Mouse (Mus musculus) midbrain, embryonic 12.5 days (tissue): Measurements from ENCODE around the gene Ano5. TPM values are rescaled to one million over a fixed set of nuclear protein-coding genes. Genes with fewer than 3 reads are reported as not detected.
A peak's percentile ranks its signal among the peaks of the same experiment; 100 is the strongest.

Source experiments
- ATAC-seq: fragments of 200-750 bp; cut with Nextera tagmentation; 2 replicates; pipeline ENCODE4 v1.8.0; 2017; ENCODE audit warnings: low read depth, moderate TSS enrichment, moderate library complexity; ENCODE audit not compliant: low FRiP score
- H3K27ac ChIP-seq: fragments of 300-500 bp; sonication (generic); replicated peaks from 2 replicates; pipeline ENCODE4 v1.5.1; 2016; ENCODE audit warnings: mild to moderate bottlenecking
- H3K27me3 ChIP-seq: fragments of 300-500 bp; sonication (generic); 2 replicates; pipeline ENCODE4 v1.6.1; 2016; ENCODE audit warnings: mild to moderate bottlenecking
- H3K36me3 ChIP-seq: fragments of 300-500 bp; sonication (generic); 2 replicates; pipeline ENCODE4 v1.6.1; 2016
- H3K4me1 ChIP-seq: fragments of 300-500 bp; sonication (generic); 2 replicates; pipeline ENCODE4 v1.6.1; 2016
- H3K4me2 ChIP-seq: fragments of 300-500 bp; sonication (generic); replicated peaks from 2 replicates; pipeline ENCODE4 v1.6.1; 2016; ENCODE audit warnings: mild to moderate bottlenecking, moderate library complexity
- H3K4me3 ChIP-seq: fragments of 300-500 bp; sonication (generic); 2 replicates; pipeline ENCODE4 v1.5.1; 2016; ENCODE audit warnings: mild to moderate bottlenecking
- H3K9ac ChIP-seq: fragments of 300-500 bp; sonication (generic); replicated peaks from 2 replicates; pipeline ENCODE4 v1.6.1; 2016; ENCODE audit warnings: mild to moderate bottlenecking, moderate library complexity
- H3K9me3 ChIP-seq: fragments of 300-500 bp; sonication (generic); 2 replicates; pipeline ENCODE4 v1.6.1; 2016; ENCODE audit warnings: mild to moderate bottlenecking
- WGBS: fragments of 180-500 bp; shearing (Covaris S2); methylation state at CpG from one replicate; pipeline ENCODE4 v1.1.7; 2016; 5-methylcytosine and 5-hydroxymethylcytosine counted together
- polyA plus RNA-seq: library from polyadenylated mRNA; unstranded; fragments of >200 nt; fragmentation: Nextera tagmentation; extraction: Ambion mirVana; gene quantifications from 2 replicates; pipeline ENCODE4 v1.2.1, GENCODE M21; 2016

The Ano5 gene
- polyA plus RNA-seq, 1 experiment from 2014 or later = 0.45 TPM

DNA sequence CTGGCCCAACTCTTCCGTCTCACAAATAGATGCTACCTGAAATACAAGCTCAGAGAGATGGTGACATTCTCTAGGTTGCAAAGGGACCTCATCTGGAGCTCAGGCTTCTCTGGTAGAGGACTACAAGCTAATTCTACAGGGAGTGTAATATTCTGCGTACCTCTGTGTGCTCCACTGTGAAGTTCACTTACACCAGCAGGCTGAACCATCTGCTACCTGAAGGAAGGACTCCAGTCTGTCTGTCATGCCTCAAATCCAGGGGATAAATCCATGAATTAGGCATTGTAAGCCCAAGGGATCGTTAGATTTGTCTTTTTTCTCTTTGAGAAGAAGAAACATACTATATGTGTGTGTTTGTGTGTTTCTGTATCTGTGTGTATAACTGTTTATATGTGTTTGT, 120.3 kb downstream of the Ano5 start:
- Histone ChIP-seq H3K9ac (peak overlapping the region; percentile 44), H3K4me3 (peak overlapping the region; percentile 25), H3K4me1 (peaks cover 20% of the 10 kb centered on the region), H3K9me3 (no peaks in the 10 kb centered on the region), H3K27ac (peak overlapping the region; percentile 81), H3K4me2 (peak overlapping the region; percentile 44), H3K36me3 (no peaks in the 10 kb centered on the region), H3K27me3 (peaks cover 30% of the 10 kb centered on the region)
- no peak for ATAC-seq
- 62% methylated on average over 3 of the region's 3 CpGs for WGBS

GRCm38 (mm10) chr7:51632543-51633229, 121.9 kb downstream of the Ano5 start:
- peak; percentile 85 for ATAC-seq
- peak overlapping the region; percentile 24 for H3K4me2 ChIP-seq
- no peak overlapping the region for H3K9ac ChIP-seq
- peak overlapping the region; percentile 17; the same call in 1 of the 2 replicates for H3K4me3 ChIP-seq
- 6% methylated on average over 9 of the region's 9 CpGs for WGBS
- peak overlapping the region; percentile 83 for H3K27ac ChIP-seq
- no peaks in the 10 kb centered on the region for H3K9me3 ChIP-seq
- H3K27me3 ChIP-seq = peaks cover 15% of the 10 kb centered on the region
- no peaks in the 10 kb centered on the region for H3K36me3 ChIP-seq
- H3K4me1 ChIP-seq = peaks cover 11% of the 10 kb centered on the region

- Histone ChIP-seq H3K27ac (peak overlapping the region; percentile 83), H3K9ac (no peak overlapping the region), H3K4me3 (no peak overlapping the region), H3K9me3 (no peaks in the 10 kb centered on the region), H3K36me3 (no peaks in the 10 kb centered on the region), H3K4me1 (peaks cover 9% of the 10 kb centered on the region), H3K27me3 (peaks cover 12% of the 10 kb centered on the region), H3K4me2 (peak overlapping the region; percentile 24)
- ATAC-seq = peak; percentile 68
- WGBS = 2% methylated on average over 7 of the region's 7 CpGs
These were observed 122.5 kb downstream of the Ano5 start for GRCm38 (mm10) chr7:51633230-51633844.

Other genes with a start within 250 kb of the Ano5 start
- gene Slc17a6, start 111.0 kb downstream of the Ano5 start, polyA plus RNA-seq = 52.6 and 59.0 TPM in 2 replicates